Mouse (Mus musculus) v-Abl transformed pro-B cells (cell line): ENCODE measurements around the gene Hnrnpl.

Experiments used
- in situ Hi-C, 2 experiments: fragments of 400-800 bp; cut with MboI; formaldehyde crosslinking; loops; one replicate each; pipeline ENCODE4 v1.15.1; 2025; ENCODE audit not compliant: unreplicated experiment in 2 of 2

Gene Hnrnpl

DNA sequence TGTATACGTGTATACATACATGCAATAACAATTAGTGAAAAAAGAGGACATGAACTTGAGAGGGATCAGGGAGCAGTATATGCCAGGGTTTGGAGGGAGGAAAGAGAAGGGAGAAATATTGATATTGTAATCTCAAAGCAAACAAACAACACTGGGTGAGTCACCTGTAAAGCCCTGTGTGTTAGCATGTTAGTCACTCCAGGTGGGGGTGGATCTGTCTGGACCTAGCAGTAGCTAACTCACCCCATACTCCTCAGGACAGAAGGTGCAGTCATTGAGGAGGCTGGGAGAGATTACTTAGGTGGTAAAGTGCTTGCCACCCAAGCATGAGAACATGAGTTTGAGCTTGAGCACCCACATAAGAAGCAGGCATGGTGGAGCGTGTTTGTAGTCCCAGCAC, 51.6 kb downstream of the Hnrnpl start:
- in situ Hi-C loops, result no loop called here

DNA sequence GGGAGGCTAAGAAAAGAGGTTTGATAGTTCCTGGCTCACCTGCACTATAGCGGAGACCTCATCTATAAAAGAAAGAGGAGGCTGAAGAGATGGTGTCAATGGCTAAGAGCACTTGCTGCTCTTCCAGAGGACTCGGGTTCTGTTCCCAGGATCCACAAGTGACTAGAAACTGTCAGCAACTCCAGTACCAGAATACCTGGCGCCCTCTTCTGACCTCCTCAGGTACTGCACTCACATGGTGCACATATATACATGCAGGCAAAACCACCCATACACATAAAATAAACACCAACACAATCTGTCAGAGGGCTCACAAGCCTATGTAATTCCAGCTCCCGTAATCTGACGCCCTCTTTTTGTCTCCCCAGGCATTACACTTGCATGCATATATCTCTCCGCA, 52.6 kb downstream of the Hnrnpl start:
- in situ Hi-C loops, result no loop called here

DNA sequence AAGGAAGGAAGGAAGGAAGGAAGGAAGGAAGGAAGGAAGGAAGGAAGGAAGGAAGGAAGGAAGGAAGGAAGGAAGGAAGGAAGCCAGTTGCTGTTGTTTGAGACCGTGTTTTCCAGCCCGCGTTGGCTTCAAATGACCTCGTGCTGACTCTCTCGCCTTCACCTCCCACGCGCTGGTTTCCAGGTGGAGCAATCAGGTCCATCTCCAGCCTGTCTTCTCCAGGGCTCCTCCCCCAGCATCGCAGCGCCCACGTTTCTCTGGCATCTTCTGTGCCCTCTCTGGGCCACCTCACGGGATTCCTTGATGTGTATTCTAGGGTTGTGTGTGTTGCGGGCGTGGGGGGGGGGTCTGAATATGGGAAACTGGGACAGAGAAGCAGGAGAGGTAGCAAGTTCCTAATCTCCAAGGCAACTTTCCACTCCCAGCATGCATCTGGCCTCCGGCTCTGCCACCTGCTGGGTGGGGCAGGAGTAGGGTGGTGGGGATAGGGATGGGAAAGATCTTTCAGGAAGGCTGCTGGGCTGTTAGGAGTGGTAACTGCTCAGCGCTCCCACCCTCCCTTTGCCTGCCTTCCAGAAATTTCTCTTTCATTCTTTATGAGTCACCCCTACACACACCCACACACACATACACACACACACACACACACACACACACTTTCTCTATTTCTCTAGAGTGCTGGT, 54.6 kb downstream of the Hnrnpl start:
- in situ Hi-C loops, result no loop called here

DNA sequence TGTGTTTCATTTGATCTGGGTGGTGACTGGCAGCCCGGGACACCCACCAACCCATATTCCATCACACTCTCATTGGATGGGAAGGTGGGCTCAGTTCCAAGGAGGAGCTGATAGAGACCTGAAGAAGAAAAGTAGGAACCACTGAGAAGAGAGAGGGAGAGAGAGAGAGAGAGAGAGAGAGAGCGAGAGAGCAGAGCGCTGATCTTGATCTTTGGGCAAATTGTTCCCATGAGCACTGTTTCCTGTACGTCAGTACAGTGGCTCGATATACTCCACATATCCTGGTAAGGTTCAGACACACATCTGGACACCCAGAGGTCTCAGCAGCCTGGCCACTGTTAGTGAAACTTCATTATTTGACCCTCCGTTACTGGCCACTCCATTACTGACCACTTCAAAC, 55.2 kb downstream of the Hnrnpl start, which contains the start of gene Lgals7:
Gene Lgals7, plus strand, starts transcription at position 314 of the 400 bp plus-strand sequence.
- in situ Hi-C loops, result no loop called here

DNA sequence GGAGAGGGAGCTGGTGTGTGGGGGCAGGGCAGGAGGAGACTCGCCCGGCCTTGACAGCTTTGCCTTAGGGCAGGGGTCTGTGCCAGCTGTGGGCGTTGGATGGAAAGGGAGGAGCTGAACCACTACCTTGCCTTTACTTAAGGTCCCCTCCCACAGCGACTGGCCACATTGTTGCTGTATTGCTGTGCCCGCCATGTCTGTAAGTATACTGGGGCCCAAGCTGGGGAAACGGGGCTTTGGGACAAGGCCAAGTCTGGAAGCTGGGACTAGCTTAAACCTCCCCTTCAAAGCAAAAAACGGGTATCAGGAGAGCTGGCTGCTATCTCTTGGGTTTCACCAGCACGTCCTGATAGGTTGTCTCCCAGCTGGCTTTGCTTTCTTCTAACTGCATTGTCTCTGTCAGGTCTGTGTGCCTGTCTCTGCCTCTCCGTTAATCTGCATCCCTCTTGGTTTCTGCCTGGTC, 56.0 kb downstream of the Hnrnpl start:
- in situ Hi-C loops, result no loop called here

DNA sequence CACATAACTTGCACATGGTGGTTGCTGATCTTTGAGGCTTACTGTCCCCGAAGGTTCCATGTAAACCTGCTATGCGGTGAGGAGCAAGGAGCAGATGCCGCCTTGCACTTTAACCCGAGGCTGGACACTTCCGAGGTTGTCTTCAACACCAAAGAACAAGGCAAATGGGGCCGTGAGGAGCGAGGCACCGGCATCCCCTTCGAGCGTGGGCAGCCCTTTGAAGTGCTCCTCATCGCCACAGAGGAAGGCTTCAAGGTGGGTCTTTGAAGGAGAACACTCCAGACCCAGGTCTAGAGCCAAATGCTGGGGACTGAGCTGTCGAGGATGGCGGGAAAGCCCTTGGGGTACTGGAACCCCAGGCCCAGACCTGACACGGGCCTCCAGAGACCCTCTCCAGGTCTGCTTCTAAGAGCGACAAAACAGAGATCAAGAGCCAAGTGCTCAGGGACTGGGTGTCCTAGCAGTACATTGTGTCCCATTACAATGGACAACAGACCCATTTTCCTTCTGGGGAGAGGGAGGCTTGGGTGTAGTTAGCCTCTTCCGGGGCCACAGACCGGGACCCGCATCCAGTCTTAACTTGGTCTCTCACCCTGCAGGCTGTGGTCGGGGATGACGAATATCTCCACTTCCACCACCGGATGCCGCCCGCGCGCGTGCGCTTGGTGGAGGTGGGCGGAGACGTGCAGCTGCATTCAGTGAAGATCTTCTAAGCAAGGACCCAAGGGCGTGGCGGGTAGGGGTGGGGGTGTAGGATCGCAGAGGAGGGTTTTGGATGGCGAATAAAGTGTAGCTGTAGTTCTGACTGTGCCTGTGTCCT, 57.4 kb downstream of the Hnrnpl start:
- in situ Hi-C loops, result loop anchor here (5.0 kb wide), 1 partner anchor 68 kb away; no protein-coding TSS in a partner anchor

DNA sequence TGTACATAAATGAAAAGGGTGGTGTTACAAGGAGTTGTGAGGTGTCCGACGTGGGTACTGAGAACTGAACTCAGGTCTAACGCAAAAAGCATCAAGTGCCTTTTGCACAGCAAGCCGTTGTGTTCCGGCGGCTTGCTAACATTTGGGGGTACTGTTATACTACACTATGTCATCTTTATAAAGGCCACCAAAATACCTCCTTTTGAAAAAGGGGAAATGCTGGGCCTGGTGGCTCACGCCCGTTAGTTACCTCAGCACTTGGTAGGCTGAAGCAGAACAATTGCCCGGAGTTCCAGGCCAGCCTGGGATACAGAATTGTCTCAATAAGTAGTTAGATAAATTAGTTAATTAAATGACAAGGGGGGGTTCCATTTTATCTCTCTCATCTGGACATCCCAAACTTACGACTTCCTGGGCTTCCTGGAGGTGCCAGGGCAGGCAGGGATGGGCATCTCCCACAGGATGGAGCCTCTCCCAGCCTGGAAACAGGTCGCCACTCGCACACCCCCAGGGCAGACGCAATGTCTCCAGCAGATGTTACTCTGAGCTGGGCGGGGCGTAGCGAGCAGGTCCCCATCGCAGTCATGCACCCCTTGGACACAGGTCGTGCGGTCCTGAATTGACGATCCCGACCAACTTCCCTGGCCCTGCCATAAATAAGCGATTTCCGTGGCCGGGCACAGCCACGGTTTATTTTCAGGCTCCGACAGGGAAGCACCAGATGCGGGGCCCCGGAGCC, 58.6 kb downstream of the Hnrnpl start:
- in situ Hi-C loops, result loop anchor here (5.0 kb wide), 1 partner anchor 70 kb away; no protein-coding TSS in a partner anchor

DNA sequence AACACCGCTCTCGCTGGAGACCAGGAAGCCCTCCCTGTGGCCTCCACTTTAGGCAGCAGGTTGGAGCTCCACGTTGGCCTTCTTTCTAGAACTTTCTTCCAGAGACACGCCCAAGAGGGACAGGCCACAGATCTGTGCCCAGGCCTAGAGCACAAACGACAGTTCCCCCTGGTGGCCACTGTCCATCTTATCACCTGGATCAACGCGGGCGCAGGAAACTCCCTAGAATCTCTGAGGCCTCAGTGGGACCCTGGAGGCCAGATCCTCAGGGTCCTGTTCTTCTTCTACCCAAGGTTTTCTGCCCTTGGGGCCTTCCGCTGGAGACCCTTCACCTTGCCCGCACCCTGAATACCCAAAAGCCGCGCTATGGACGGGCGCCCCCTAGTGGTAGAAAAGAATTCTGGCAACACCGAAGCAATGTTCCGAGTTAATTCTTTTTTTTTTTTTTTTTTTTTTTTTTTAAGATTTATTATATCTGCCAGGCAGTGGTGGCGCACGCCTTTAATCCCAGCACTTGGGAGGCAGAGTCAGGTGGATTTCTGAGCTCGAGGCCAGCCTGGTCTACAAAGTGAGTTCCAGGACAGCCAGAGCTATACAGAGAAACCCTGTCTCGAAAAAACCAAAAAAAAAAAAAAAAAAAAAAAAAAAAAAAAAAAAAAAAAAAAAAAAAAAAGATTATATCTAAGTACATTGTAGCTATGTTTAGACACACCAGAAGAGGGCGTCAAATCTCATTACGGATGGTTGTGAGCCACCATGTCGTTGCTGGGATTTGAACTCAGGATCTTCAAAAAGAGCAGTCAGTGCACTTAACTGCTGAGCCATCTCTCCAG, 59.4 kb downstream of the Hnrnpl start:
- in situ Hi-C loops, result loop anchor here (5.0 kb wide), 1 partner anchor 70 kb away; no protein-coding TSS in a partner anchor

DNA sequence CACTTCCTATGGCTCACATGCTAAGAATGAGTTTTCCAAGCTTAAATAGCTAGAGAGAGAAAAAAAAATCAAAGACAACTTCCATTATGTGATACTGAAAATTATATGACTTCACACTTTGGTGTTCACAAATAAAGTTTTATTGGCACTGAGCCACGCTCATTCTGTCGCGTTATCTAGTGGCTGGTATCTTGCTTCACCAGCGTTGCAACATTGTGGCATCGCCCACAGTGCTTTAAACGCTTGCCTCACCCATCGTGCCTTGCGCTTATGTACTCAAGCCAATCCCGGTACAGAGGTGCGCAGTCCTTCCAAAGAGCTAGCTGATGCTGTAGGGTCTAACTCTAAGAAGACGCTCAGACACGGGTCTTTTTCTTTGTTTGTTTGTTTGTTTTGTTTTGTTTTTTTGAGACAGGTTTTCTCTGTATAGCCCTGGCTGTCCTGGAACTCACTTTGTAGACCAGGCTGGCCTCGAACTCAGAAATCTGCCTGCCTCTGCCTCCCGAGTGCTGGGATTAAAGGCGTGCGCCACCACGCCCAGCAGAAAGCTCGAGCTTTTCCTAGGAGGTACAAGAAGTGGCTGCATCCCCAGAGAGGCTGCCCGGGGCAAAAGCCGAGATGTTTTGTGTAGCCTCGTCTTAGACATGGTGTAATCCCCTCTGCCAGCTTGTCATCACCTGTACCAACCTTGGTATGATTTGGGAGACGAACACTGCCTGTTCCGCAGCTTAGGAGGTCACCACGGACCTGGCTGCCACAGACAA, 62.7 kb downstream of the Hnrnpl start:
- in situ Hi-C loops, result loop anchor here in 1 of 2 experiments (5.0 kb wide), 1 partner anchor 166 kb away; no protein-coding TSS in a partner anchor
